Comparison of ENCODE assay signal across 8 mouse cellular contexts in genomic region chr1:66815941-66816777, GRCm38 (mm10). TPM values are rescaled to one million over a fixed set of nuclear protein-coding genes. Genes with fewer than 3 reads are reported as not detected.
A peak's percentile ranks its signal among the peaks of the same experiment; 100 is the strongest.
DNase-seq lines count a peak whose midpoint lies in the region; ATAC-seq and TF ChIP-seq lines count a peak whose summit lies in the region.

No protein-coding gene starts in this region.

- no peak for DNase-seq in Patski (ENCODE audit: low read depth, low spot score)
- DNase-seq in cerebellum, adult 9-10 months, result peak; percentile 56
- DNase-seq in frontal cortex, adult 2 months (ENCODE audit: extremely low spot score in 1 of 2, low spot score in 1 of 2), result peak; percentile 55 to 76
- peak; percentile 75 for DNase-seq in hindbrain, embryonic 11.5 days (ENCODE audit: low spot score)
- DNase-seq in layer of hippocampus, adult 9-11 months, result peak; percentile 86
- DNase-seq in ovary, adult 18-20 months (ENCODE audit: low spot score), result peak; percentile 45
- DNase-seq in thymus, postnatal 25 days, result peak; percentile 70

- 1% methylated on average over 39 of the region's 39 CpGs for WGBS in hindbrain, embryonic 11.5 days
- under 1% methylated on average over 39 of the region's 39 CpGs for WGBS in lung, embryonic 16.5 days

- POLR2A ChIA-PET in Patski (lab: Charles Lee), result interaction anchor here (0.7 to 2.0 kb wide), 7 partner anchors 10 to 46 kb away, joined by 3 to 8 read pairs (median 5); partner anchors contain the start of gene Acadl

- peak overlapping the region; percentile 90 for H3K4me3 ChIP-seq in hindbrain, embryonic 11.5 days (ENCODE audit: low read depth, low read length)
- H3K4me3 ChIP-seq in lung, embryonic 16.5 days (ENCODE audit: low read length), result peak overlapping the region; percentile 74

- no peak for TF ChIP-seq CTCF in Patski (IDR thresholded peaks at IDR 0.05)

- H3K9me3 ChIP-seq in hindbrain, embryonic 11.5 days (ENCODE audit: control insufficient read depth, low read length), result no peaks in the 10 kb centered on the region
- no peaks in the 10 kb centered on the region for H3K9me3 ChIP-seq in lung, embryonic 16.5 days (ENCODE audit: control insufficient read depth, low read length)

- CTCF ChIA-PET in Patski (lab: Charles Lee), result interaction anchor here (1.0 to 1.7 kb wide), 5 partner anchors 8 to 22 kb away, joined by 3 to 5 read pairs (median 4); no protein-coding TSS in a partner anchor

- H3K36me3 ChIP-seq in hindbrain, embryonic 11.5 days (ENCODE audit: control insufficient read depth, insufficient read depth, low read length), result no peaks in the 10 kb centered on the region
- no peaks in the 10 kb centered on the region for H3K36me3 ChIP-seq in lung, embryonic 16.5 days (ENCODE audit: control insufficient read depth, insufficient read depth, low read length)

- peak overlapping the region; percentile 98 for H3K27ac ChIP-seq in hindbrain, embryonic 11.5 days (ENCODE audit: low read depth, low read length)
- peak overlapping the region; percentile 97 for H3K27ac ChIP-seq in lung, embryonic 16.5 days (ENCODE audit: low read length)

- H3K9ac ChIP-seq in hindbrain, embryonic 11.5 days (ENCODE audit: low read depth, low read length), result peak overlapping the region; percentile 33
- H3K9ac ChIP-seq in lung, embryonic 16.5 days (ENCODE audit: low read length), result peak overlapping the region; percentile 82

- peak overlapping the region; percentile 58 for H3K4me2 ChIP-seq in hindbrain, embryonic 11.5 days (replicated peaks; ENCODE audit: low read depth, low read length)
- H3K4me2 ChIP-seq in lung, embryonic 16.5 days (ENCODE audit: low read depth, low read length), result peak overlapping the region; percentile 83

- ATAC-seq in Patski, result peak; percentile 54
- no peak; the same call in 1 of the 2 replicates for ATAC-seq in hindbrain, embryonic 11.5 days (ENCODE audit: low FRiP score)
- peak; percentile 23 for ATAC-seq in lung, embryonic 16.5 days (ENCODE audit: low read depth)

- H3K27me3 ChIP-seq in Patski, result no peaks in the 10 kb centered on the region
- no peaks in the 10 kb centered on the region for H3K27me3 ChIP-seq in hindbrain, embryonic 11.5 days (ENCODE audit: control insufficient read depth, insufficient read depth, low read length)
- no peaks in the 10 kb centered on the region for H3K27me3 ChIP-seq in lung, embryonic 16.5 days (ENCODE audit: control insufficient read depth, insufficient read depth, low read depth, low read length)

- H3K4me1 ChIP-seq in hindbrain, embryonic 11.5 days (replicated peaks; ENCODE audit: control insufficient read depth, insufficient read depth, low read length), result no peaks in the 10 kb centered on the region
- peaks cover 10% of the 10 kb centered on the region for H3K4me1 ChIP-seq in lung, embryonic 16.5 days (replicated peaks; ENCODE audit: control insufficient read depth, insufficient read depth, low read length)

- in situ Hi-C loops in Patski (cut with MboI; ENCODE audit: low pct_unique_long_range_greater_than_20kb), result no loop called here

RNA-seq across cellular contexts. Expression of gene Kansl1l, which starts 1.2 kb away (rescaled TPM):
- polyA plus RNA-seq in Patski (2021), result 44.2 TPM
- 10.3 and 12.7 TPM in 2 replicates for polyA plus RNA-seq in frontal cortex, adult 2 months (2012; rRNA removed)
- 11.8 and 16.7 TPM in 2 replicates for polyA plus RNA-seq in hindbrain, embryonic 11.5 days (2014; fragmentation: Nextera tagmentation; extraction: Ambion mirVana)
- 23.4 and 24.4 TPM in 2 replicates for polyA plus RNA-seq in lung, embryonic 16.5 days (2015; fragmentation: Nextera tagmentation; extraction: Ambion mirVana)

RNA-seq across cellular contexts. Expression of gene Acadl, which starts 46.9 kb away (rescaled TPM):
- polyA plus RNA-seq in Patski (2021), result 220 TPM
- 32.8 and 36.1 TPM in 2 replicates for polyA plus RNA-seq in frontal cortex, adult 2 months (2012; rRNA removed)
- 60.3 and 62.0 TPM in 2 replicates for polyA plus RNA-seq in hindbrain, embryonic 11.5 days (2014; fragmentation: Nextera tagmentation; extraction: Ambion mirVana)
- 192 and 197 TPM in 2 replicates for polyA plus RNA-seq in lung, embryonic 16.5 days (2015; fragmentation: Nextera tagmentation; extraction: Ambion mirVana)
